7 mouse cellular contexts compared by ENCODE assay signal in genomic region chr10:128524732-128525662, GRCm38 (mm10). TPM values are rescaled to one million over a fixed set of nuclear protein-coding genes. Genes with fewer than 3 reads are reported as not detected.
A peak's percentile ranks its signal among the peaks of the same experiment; 100 is the strongest.
DNase-seq lines count a peak whose midpoint lies in the region; ATAC-seq lines count a peak whose summit lies in the region.

No protein-coding gene starts in this region.

- H3K4me2 ChIP-seq in forebrain, embryonic 11.5 days (ENCODE audit: low read depth, low read length, severe bottlenecking): peak overlapping the region; percentile 99
- H3K4me2 ChIP-seq in limb, embryonic 11.5 days (ENCODE audit: low read depth, severe bottlenecking): peak overlapping the region; percentile 100
- peak overlapping the region; percentile 100 for H3K4me2 ChIP-seq in midbrain, embryonic 11.5 days

- no peaks in the 10 kb centered on the region for H3K36me3 ChIP-seq in forebrain, embryonic 11.5 days (ENCODE audit: control insufficient read depth, insufficient read depth, low read length)
- H3K36me3 ChIP-seq in hindbrain, embryonic 10.5 days: peaks cover 4% of the 10 kb centered on the region; the same call in 1 of the 2 replicates
- no peaks in the 10 kb centered on the region for H3K36me3 ChIP-seq in limb, embryonic 11.5 days (ENCODE audit: control insufficient read depth, insufficient read depth, low read length)
- no peaks in the 10 kb centered on the region for H3K36me3 ChIP-seq in midbrain, embryonic 11.5 days (ENCODE audit: control insufficient read depth, insufficient read depth, low read length)

- DNase-seq in Muller cell, postnatal 12 days (ENCODE audit: inconsistent ontology term): peak; percentile 60
- peak; percentile 55 for DNase-seq in c-Kit-positive CD71-negative TER-119-negative erythroid progenitor cells, embryonic 14.5 days (ENCODE audit: low read depth)
- peak; percentile 82 for DNase-seq in forebrain, embryonic 11.5 days (ENCODE audit: low spot score)
- DNase-seq in hindbrain, embryonic 10.5 days (ENCODE audit: low spot score): peak; percentile 66
- DNase-seq in limb, embryonic 11.5 days (ENCODE audit: low spot score): peak; percentile 69
- no peak for DNase-seq in midbrain, embryonic 11.5 days (ENCODE audit: low spot score, missing footprints)
- DNase-seq in spleen, adult 12 weeks (ENCODE audit: low spot score): peak; percentile 64

- H3K9ac ChIP-seq in forebrain, embryonic 11.5 days (ENCODE audit: low read length): peak overlapping the region; percentile 65
- H3K9ac ChIP-seq in limb, embryonic 11.5 days (ENCODE audit: low read length): peak overlapping the region; percentile 56
- peak overlapping the region; percentile 68 for H3K9ac ChIP-seq in midbrain, embryonic 11.5 days (ENCODE audit: low read length)

- peak; percentile 57 for ATAC-seq in forebrain, embryonic 11.5 days (replicated peaks; ENCODE audit: low FRiP score)
- ATAC-seq in limb, embryonic 11.5 days (ENCODE audit: insufficient number of reproducible peaks, low FRiP score, low TSS enrichment, low read depth): peak; percentile 48
- peak; percentile 14 for ATAC-seq in midbrain, embryonic 11.5 days (ENCODE audit: low FRiP score)

- peaks cover 22% of the 10 kb centered on the region for H3K27me3 ChIP-seq in forebrain, embryonic 11.5 days (ENCODE audit: control insufficient read depth, insufficient read depth, low read length)
- H3K27me3 ChIP-seq in hindbrain, embryonic 10.5 days (ENCODE audit: insufficient read depth, poor library complexity, severe bottlenecking): peaks cover 84% of the 10 kb centered on the region
- peaks cover 29% of the 10 kb centered on the region for H3K27me3 ChIP-seq in limb, embryonic 11.5 days (ENCODE audit: control insufficient read depth, insufficient read depth, low read length)
- H3K27me3 ChIP-seq in midbrain, embryonic 11.5 days (ENCODE audit: control insufficient read depth, insufficient read depth, low read length): peaks cover 21% of the 10 kb centered on the region

- peak overlapping the region; percentile 41; the same call in 1 of the 2 replicates for H3K27ac ChIP-seq in forebrain, embryonic 11.5 days (ENCODE audit: low read depth, low read length)
- H3K27ac ChIP-seq in hindbrain, embryonic 10.5 days: peak overlapping the region; percentile 86
- H3K27ac ChIP-seq in limb, embryonic 11.5 days (replicated peaks; ENCODE audit: low read depth, low read length): no peak overlapping the region
- peak overlapping the region; percentile 14; the same call in 1 of the 2 replicates for H3K27ac ChIP-seq in midbrain, embryonic 11.5 days (ENCODE audit: low read depth, low read length)

- H3K4me3 ChIP-seq in forebrain, embryonic 11.5 days (ENCODE audit: low read depth, low read length): peak overlapping the region; percentile 64
- H3K4me3 ChIP-seq in hindbrain, embryonic 10.5 days: peak overlapping the region; percentile 92
- peak overlapping the region; percentile 67 for H3K4me3 ChIP-seq in limb, embryonic 11.5 days (ENCODE audit: low read depth, low read length)
- peak overlapping the region; percentile 72 for H3K4me3 ChIP-seq in midbrain, embryonic 11.5 days (ENCODE audit: low read depth, low read length)

- under 1% methylated on average over 58 of the region's 58 CpGs for WGBS in forebrain, embryonic 11.5 days
- under 1% methylated on average over 58 of the region's 58 CpGs for WGBS in hindbrain, embryonic 10.5 days
- WGBS in limb, embryonic 11.5 days: under 1% methylated on average over 58 of the region's 58 CpGs
- under 1% methylated on average over 58 of the region's 58 CpGs for WGBS in midbrain, embryonic 11.5 days

- H3K9me3 ChIP-seq in forebrain, embryonic 11.5 days (ENCODE audit: control insufficient read depth, low read length): no peaks in the 10 kb centered on the region
- no peaks in the 10 kb centered on the region for H3K9me3 ChIP-seq in hindbrain, embryonic 10.5 days
- no peaks in the 10 kb centered on the region for H3K9me3 ChIP-seq in limb, embryonic 11.5 days (ENCODE audit: control insufficient read depth, low read length)
- H3K9me3 ChIP-seq in midbrain, embryonic 11.5 days (ENCODE audit: control insufficient read depth, low read length): no peaks in the 10 kb centered on the region

- H3K4me1 ChIP-seq in forebrain, embryonic 11.5 days (replicated peaks; ENCODE audit: control insufficient read depth, insufficient read depth, low read length): peaks cover 4% of the 10 kb centered on the region; the same call in 1 of the 2 replicates
- H3K4me1 ChIP-seq in hindbrain, embryonic 10.5 days (replicated peaks): peaks cover 29% of the 10 kb centered on the region
- peaks cover 6% of the 10 kb centered on the region; the same call in 1 of the 2 replicates for H3K4me1 ChIP-seq in limb, embryonic 11.5 days (ENCODE audit: control insufficient read depth, insufficient read depth, low read length)
- H3K4me1 ChIP-seq in midbrain, embryonic 11.5 days (ENCODE audit: control insufficient read depth, insufficient read depth, low read length): 0 out of 2 replicates have a peak, but pooled peaks cover 5% of the 10 kb centered on the region

RNA-seq across cellular contexts. Expression of gene Esyt1, which starts 0.7 kb away (rescaled TPM):
- polyA plus RNA-seq in forebrain, embryonic 11.5 days (2014; fragmentation: Nextera tagmentation; extraction: Ambion mirVana): 15.2 and 18.1 TPM in 2 replicates
- polyA plus RNA-seq in hindbrain, embryonic 10.5 days (2016; fragmentation: Nextera tagmentation; extraction: Ambion mirVana): 20.2 and 22.0 TPM in 2 replicates
- polyA plus RNA-seq in limb, embryonic 11.5 days (2014; fragmentation: Nextera tagmentation; extraction: Ambion mirVana): 7.6 and 8.9 TPM in 2 replicates
- 15.6 and 18.1 TPM in 2 replicates for polyA plus RNA-seq in midbrain, embryonic 11.5 days (2014; fragmentation: Nextera tagmentation; extraction: Ambion mirVana)

RNA-seq across cellular contexts. Expression of gene Zc3h10, which starts 22.6 kb away (rescaled TPM):
- polyA plus RNA-seq in forebrain, embryonic 11.5 days (2014; fragmentation: Nextera tagmentation; extraction: Ambion mirVana): 16.3 and 17.5 TPM in 2 replicates
- polyA plus RNA-seq in hindbrain, embryonic 10.5 days (2016; fragmentation: Nextera tagmentation; extraction: Ambion mirVana): 16.9 and 19.9 TPM in 2 replicates
- 15.3 and 19.4 TPM in 2 replicates for polyA plus RNA-seq in limb, embryonic 11.5 days (2014; fragmentation: Nextera tagmentation; extraction: Ambion mirVana)
- 16.0 and 19.0 TPM in 2 replicates for polyA plus RNA-seq in midbrain, embryonic 11.5 days (2014; fragmentation: Nextera tagmentation; extraction: Ambion mirVana)

RNA-seq across cellular contexts. Expression of gene Rpl41, which starts 24.1 kb away (rescaled TPM):
- 3,049 and 3,079 TPM in 2 replicates for polyA plus RNA-seq in forebrain, embryonic 11.5 days (2014; fragmentation: Nextera tagmentation; extraction: Ambion mirVana)
- polyA plus RNA-seq in hindbrain, embryonic 10.5 days (2016; fragmentation: Nextera tagmentation; extraction: Ambion mirVana): 2,868 and 3,332 TPM in 2 replicates
- polyA plus RNA-seq in limb, embryonic 11.5 days (2014; fragmentation: Nextera tagmentation; extraction: Ambion mirVana): 4,010 and 4,046 TPM in 2 replicates
- polyA plus RNA-seq in midbrain, embryonic 11.5 days (2014; fragmentation: Nextera tagmentation; extraction: Ambion mirVana): 2,670 and 2,991 TPM in 2 replicates

RNA-seq across cellular contexts. Expression of gene Myl6b, which starts 26.5 kb away (rescaled TPM):
- 3.0 and 3.4 TPM in 2 replicates for polyA plus RNA-seq in forebrain, embryonic 11.5 days (2014; fragmentation: Nextera tagmentation; extraction: Ambion mirVana)
- 2.8 TPM in 2 replicates for polyA plus RNA-seq in hindbrain, embryonic 10.5 days (2016; fragmentation: Nextera tagmentation; extraction: Ambion mirVana)
- 3.1 and 4.4 TPM in 2 replicates for polyA plus RNA-seq in limb, embryonic 11.5 days (2014; fragmentation: Nextera tagmentation; extraction: Ambion mirVana)
- polyA plus RNA-seq in midbrain, embryonic 11.5 days (2014; fragmentation: Nextera tagmentation; extraction: Ambion mirVana): 3.4 and 3.7 TPM in 2 replicates

RNA-seq across cellular contexts. Expression of gene Myl6, which starts 31.1 kb away (rescaled TPM):
- 620 and 659 TPM in 2 replicates for polyA plus RNA-seq in forebrain, embryonic 11.5 days (2014; fragmentation: Nextera tagmentation; extraction: Ambion mirVana)
- 866 and 958 TPM in 2 replicates for polyA plus RNA-seq in hindbrain, embryonic 10.5 days (2016; fragmentation: Nextera tagmentation; extraction: Ambion mirVana)
- 656 and 696 TPM in 2 replicates for polyA plus RNA-seq in limb, embryonic 11.5 days (2014; fragmentation: Nextera tagmentation; extraction: Ambion mirVana)
- 683 and 746 TPM in 2 replicates for polyA plus RNA-seq in midbrain, embryonic 11.5 days (2014; fragmentation: Nextera tagmentation; extraction: Ambion mirVana)
